Mouse (Mus musculus) Patski (cell line): Measurements from ENCODE around the gene Irs1. TPM values are rescaled to one million over a fixed set of nuclear protein-coding genes. Genes with fewer than 3 reads are reported as not detected.

Source experiments
- ATAC-seq: fragments of 100-300 bp; one replicate; pipeline ENCODE4 v1.8.0; 2021
- CTCF ChIA-PET: fragments of 350-600 bp; sonication (Branson Sonifier 250); formaldehyde crosslinking; loops from one replicate; lab custom pipeline; 2022; ENCODE audit warnings: inconsistent platforms; lab: Charles Lee
- POLR2A ChIA-PET: fragments of 350-600 bp; sonication (Branson Sonifier 250); formaldehyde crosslinking; loops from one replicate; lab custom pipeline; 2022; ENCODE audit warnings: antibody characterized with exemption, inconsistent platforms; lab: Charles Lee
- DNase-seq: peaks from one replicate; pipeline ENCODE4 v3.0.0-alpha.2; 2011; ENCODE audit warnings: low read depth, low spot score
- H3K27me3 ChIP-seq: fragments of 371-371 bp; one replicate; pipeline ENCODE4 v1.5.1; 2021
- CTCF ChIP-seq: fragments of 100-300 bp; IDR thresholded peaks from one replicate; pipeline ENCODE4 v1.5.1; 2021
- in situ Hi-C: fragments of 300-500 bp; cut with MboI; formaldehyde crosslinking; loops from 3 replicates; pipeline ENCODE4 v1.11.1; 2018; ENCODE audit warnings: low pct_unique_long_range_greater_than_20kb, mixed read lengths
- polyA plus RNA-seq: library from polyadenylated mRNA; unstranded; gene quantifications from one replicate; pipeline ENCODE4 v1.2.3, GENCODE M21; 2021

Irs1 gene
- polyA plus RNA-seq, 1 experiment from 2014 or later = 12.8 TPM

- ATAC-seq = no peak
- ChIA-PET CTCF (no interaction called here), POLR2A (no interaction called here)
- no peak for DNase-seq
- H3K27me3 ChIP-seq = no peaks in the 10 kb centered on the region
- in situ Hi-C loops = no loop called here
- TF ChIP-seq CTCF = no peak
Measured at GRCm38 (mm10) chr1:82258331-82258730, 32.9 kb downstream of the Irs1 start.

GRCm38 (mm10) chr1:82257457-82257856, 33.8 kb downstream of the Irs1 start:
- CTCF ChIA-PET = no interaction called here
- no peaks in the 10 kb centered on the region for H3K27me3 ChIP-seq
- ATAC-seq = no peak
- in situ Hi-C loops = no loop called here
- no peak for TF ChIP-seq CTCF
- POLR2A ChIA-PET = no interaction called here
- no peak for DNase-seq

DNA sequence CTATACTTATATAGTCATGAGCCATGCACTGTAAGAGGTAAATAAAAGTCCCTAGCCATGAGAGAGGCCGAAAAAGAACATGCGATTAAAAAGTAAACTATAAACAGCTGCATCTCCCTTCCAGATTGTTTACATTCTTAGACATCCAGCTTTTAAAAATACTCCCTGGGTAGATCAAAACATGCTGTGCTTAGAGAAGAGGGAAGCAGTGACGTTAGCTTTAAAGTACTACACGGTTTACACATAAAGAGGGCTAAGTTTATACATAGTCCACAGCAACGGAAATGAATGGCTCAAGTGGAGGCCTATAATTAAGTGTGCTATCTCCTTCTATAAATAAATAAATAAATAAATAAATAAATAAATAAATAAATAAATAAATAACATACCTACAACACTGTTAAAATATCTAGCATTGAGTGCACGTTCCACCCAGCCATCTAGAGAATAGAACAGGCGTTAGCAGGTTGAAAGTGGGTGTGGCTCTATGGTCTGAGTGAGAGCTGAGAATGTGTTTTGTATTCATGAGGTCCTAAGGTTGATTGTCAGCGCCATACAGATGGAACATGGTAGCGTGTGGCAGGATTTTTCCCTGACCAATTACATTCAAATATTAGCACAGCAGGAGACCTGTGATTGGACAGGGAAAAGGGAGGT, 37.3 kb downstream of the Irs1 start:
- CTCF ChIA-PET = interaction anchor here (1.3 kb wide), 1 partner anchor 16 kb away, joined by 3 read pairs; no protein-coding TSS in a partner anchor
- TF ChIP-seq CTCF = no peak
- DNase-seq = no peak
- POLR2A ChIA-PET = no interaction called here
- H3K27me3 ChIP-seq = no peaks in the 10 kb centered on the region
- no peak for ATAC-seq
- in situ Hi-C loops = no loop called here

DNA sequence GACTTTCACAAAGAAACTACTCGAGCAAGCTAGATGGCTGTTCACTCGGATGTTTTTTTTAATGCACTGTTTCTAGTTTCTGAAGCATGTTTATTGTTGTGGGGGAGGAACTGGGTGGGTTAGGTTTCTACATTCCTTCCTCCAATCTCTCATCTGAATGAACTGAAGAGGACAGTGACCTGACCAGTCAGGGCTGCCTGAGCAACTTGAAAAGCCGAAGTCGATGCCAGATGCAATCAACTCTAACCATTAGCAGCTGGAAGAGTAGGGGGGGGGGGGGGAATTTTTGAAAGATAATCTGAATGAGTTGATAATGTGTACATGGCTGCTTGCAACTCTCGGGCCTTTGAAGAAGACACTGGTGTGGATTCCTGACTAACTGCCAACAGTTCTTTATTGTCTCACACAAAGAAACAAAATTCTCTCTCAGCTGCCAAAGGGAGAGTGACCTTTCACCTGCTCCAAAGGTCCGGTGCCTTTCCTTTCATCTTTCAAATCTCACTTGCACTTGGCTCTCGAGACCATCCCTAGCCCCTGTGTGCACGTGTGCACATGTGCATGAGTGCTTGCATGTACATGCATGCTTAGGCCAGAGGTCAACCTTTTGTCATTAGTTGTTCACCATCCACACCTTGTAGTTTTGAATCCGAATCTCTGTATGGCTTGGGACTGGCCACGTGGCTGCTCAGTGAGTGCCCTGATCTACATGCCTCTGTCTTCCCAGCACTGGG, 43.8 kb downstream of the Irs1 start:
- ChIA-PET POLR2A (interaction anchor here (0.6 to 0.7 kb wide), 2 partner anchors 305 to 306 kb away, joined by 3 read pairs; no protein-coding TSS in a partner anchor), CTCF (no interaction called here)
- DNase-seq (no peak), ATAC-seq (no peak)
- H3K27me3 ChIP-seq = no peaks in the 10 kb centered on the region
- TF ChIP-seq CTCF = no peak
- in situ Hi-C loops = no loop called here

DNA sequence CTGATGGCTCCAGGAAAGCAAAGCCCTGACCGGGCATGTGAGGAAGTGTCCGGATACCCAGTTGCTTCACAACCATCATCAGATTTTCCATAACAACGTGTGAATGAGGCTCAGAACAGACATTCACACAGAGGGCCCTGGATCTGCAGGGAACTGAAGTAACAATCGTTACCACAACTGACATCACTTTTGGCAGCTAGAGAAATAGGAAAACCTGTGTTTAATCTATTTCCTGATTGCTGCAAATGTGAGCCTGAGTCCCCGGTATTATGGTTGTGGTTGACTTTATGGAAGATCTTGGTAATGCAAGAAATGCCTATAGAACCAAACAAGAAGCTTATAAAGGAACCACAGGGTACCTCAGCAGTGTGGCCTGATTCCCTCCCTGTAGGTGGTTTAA, 46.2 kb downstream of the Irs1 start:
- CTCF ChIA-PET = no interaction called here
- ATAC-seq = no peak
- no peaks in the 10 kb centered on the region for H3K27me3 ChIP-seq
- DNase-seq = no peak
- POLR2A ChIA-PET = no interaction called here
- no peak for TF ChIP-seq CTCF
- in situ Hi-C loops = no loop called here

DNA sequence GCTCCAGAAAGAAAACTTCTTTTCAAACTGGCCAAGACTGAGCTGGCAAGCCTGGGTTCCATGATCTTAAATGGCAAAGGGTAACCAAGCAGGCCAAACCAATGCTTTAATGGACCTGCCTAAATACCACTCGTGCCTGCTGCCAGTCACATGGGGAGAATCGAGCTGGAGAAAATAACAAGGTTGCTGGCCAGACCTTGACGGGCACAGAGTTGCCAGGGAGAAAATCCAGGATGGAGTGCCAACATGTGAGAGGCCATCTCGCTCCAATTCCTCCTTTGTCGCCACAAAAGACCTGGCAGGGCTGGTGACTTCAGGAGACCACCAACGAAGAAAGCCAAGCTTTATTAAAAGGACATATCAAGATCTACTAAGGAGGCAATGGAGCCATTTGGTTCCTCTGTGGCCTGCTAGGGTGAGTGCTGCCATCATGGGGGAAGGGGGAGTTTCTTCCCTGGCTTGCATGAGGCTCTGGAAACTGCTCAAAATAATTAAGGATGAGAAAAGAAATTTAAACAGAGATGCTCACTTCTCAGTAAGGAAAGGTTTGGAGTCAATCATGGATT, 47.9 kb downstream of the Irs1 start:
- CTCF ChIA-PET = interaction anchor here (1.3 kb wide), 1 partner anchor 9 kb away, joined by 3 read pairs; no protein-coding TSS in a partner anchor
- POLR2A ChIA-PET = no interaction called here
- ATAC-seq (no peak), DNase-seq (no peak)
- no peaks in the 10 kb centered on the region for H3K27me3 ChIP-seq
- no peak for TF ChIP-seq CTCF
- in situ Hi-C loops = no loop called here

DNA sequence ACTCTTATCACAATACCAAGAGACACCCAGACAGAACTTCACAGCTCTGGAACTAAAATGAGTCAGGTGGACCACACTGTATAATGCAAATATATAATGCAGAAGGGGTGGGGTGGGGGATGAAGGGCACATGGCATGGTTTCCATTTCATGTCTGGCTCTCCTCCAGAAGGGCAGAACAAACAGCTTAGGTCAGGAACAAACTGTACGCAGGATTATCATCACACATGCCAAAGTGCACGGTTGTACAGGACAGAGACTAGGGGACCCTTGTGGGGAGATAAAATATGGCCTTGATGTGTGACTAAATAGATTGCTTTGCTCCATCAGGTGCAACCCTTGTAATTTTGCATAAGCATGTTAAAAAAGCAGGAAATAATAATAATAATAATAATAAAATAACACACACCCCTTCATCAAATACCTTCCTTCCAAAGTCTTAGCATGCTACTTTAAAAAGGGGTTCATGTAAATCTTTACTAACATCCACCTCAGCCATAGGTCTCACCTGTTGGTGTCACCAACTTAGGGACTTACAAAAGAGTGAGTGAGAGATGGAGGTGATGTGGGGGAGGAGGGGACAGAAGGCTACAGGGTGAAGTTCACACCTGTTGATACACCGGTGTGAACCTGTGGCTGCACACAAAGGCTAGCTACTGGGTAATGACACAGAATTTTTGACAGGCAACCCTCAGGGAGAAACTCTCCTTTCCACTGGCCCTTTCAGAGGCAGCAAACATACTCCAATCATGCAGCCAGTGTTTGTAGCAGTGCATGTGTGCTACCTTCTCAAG, 51.6 kb downstream of the Irs1 start:
- ATAC-seq (no peak), DNase-seq (no peak)
- ChIA-PET POLR2A (no interaction called here), CTCF (no interaction called here)
- in situ Hi-C loops = no loop called here
- no peaks in the 10 kb centered on the region for H3K27me3 ChIP-seq
- no peak for TF ChIP-seq CTCF

DNA sequence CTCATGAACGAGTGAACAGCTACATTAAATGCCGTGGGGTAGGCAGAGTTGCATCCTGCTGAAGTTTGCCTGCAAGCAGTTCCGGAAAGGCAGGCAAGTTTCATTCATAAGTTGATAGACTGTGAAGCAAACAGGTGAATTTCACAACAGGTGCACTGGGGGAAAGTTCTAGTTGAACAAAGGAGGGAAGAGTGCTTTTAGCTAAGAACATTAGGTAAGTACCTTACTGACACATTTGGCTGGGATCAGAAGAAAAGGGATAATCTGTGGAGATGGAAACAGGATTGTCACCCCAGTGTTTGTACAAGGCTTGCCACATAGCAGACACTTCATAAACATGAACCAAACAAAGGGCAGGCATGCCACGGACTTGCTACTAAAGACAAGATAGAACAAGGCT, 53.0 kb downstream of the Irs1 start:
- ChIA-PET POLR2A (no interaction called here), CTCF (interaction anchor here (1.3 kb wide), 1 partner anchor 16 kb away, joined by 3 read pairs; no protein-coding TSS in a partner anchor)
- DNase-seq (no peak), ATAC-seq (no peak)
- no peaks in the 10 kb centered on the region for H3K27me3 ChIP-seq
- in situ Hi-C loops = no loop called here
- TF ChIP-seq CTCF = no peak

DNA sequence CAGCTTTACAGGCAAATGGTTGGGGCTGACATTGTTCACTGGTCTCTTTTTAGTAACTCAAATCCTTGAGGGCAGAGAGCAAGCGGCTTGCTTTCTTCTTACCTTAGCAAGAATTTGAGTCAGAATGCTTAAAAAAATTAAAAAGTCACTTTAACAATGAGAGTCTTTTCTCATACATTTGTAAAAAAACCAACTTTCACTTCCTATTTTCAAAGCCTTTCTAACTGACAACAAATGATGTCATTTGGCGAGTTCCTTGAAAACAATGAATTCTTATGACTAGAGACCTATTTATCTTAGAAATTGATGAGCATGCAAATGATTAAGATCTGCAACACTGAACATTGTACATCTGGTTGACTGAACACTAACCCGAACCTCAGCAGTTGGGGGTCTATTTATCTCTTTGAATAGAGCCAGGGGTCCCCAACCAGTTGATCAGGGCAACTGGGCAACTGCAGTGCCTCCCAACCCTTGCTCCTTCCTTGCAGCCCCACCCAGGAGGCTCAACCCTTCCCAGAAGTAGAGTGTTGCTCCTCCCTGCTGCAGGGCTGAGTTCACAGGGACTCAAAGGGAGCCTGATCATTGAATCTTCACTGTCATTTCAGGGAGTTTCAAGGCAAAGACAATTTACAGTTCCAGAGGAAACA, 55.6 kb downstream of the Irs1 start:
- CTCF ChIA-PET = no interaction called here
- TF ChIP-seq CTCF = no peak

GRCm38 (mm10) chr1:82234616-82235015, 56.6 kb downstream of the Irs1 start:
- POLR2A ChIA-PET = no interaction called here
- ATAC-seq = no peak

More for the DNA sequence above, 55.6 kb downstream of the Irs1 start:
- POLR2A ChIA-PET = no interaction called here
- DNase-seq = no peak
- no peaks in the 10 kb centered on the region for H3K27me3 ChIP-seq
- in situ Hi-C loops = no loop called here
- ATAC-seq = no peak

More at GRCm38 (mm10) chr1:82234616-82235015, 56.6 kb downstream of the Irs1 start:
- no peak for TF ChIP-seq CTCF
- CTCF ChIA-PET = interaction anchor here (0.8 to 1.0 kb wide), 2 partner anchors 9 to 11 kb away, joined by 3 read pairs; no protein-coding TSS in a partner anchor
- DNase-seq = no peak
- in situ Hi-C loops = no loop called here
- H3K27me3 ChIP-seq = no peaks in the 10 kb centered on the region
